Mouse (Mus musculus) megakaryocyte, embryonic 14.5 days (primary cell): ENCODE data around the gene Pus1.

ENCODE experiments used
- FLI1 ChIP-seq: IDR thresholded peaks from 2 replicates; pipeline ENCODE4 v1.6.1; 2012; ENCODE audit warnings: low read length, inconsistent platforms, mixed read lengths
- GATA1 ChIP-seq: IDR thresholded peaks from 3 replicates; pipeline ENCODE4 v1.6.1; 2012; ENCODE audit warnings: mixed read lengths, low read length, inconsistent platforms, borderline replicate concordance

DNA sequence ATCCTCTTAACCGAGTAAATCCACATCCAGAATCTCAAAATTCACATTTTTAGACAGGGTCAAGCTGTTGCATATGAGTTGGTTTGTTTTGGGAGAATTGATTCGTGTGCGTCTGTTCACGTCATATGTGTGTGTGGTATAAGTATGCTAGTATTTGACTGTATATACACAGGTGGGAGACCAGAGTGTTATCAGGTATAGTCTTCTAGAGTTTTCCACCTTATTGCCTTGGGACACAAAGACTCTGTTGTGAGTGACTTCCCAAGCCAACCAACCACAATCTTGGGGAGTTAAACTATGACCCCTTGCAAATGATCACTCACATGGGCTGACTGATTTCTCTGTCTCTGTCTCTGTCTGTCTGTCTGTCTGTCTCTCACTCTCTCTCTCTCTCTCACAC is 44.0 kb upstream of the Pus1 start:
- TF ChIP-seq GATA1 (no peak), FLI1 (no peak)
